Mouse (Mus musculus): Measurements from ENCODE around the gene Cybc1. TPM values are rescaled to one million over a fixed set of nuclear protein-coding genes. Genes with fewer than 3 reads are reported as not detected.

Gene Cybc1
- polyA plus RNA-seq, 1 experiment = 23.8 TPM

- TF ChIP-seq CEBPB (IDR thresholded peaks at IDR 0.05; ENCODE audit: low read depth) = no peak
- no peak for TF ChIP-seq CTCF (IDR thresholded peaks at IDR 0.05; ENCODE audit: control insufficient read depth, insufficient read depth, insufficient read length)
- TF ChIP-seq MYOG (IDR thresholded peaks at IDR 0.05; ENCODE audit: control insufficient read depth, extremely low read depth, insufficient read length) = no peak
- TF ChIP-seq MAX (IDR thresholded peaks at IDR 0.05) = no peak
- no peak for TF ChIP-seq FOSL1 (IDR thresholded peaks at IDR 0.05; ENCODE audit: insufficient read depth, low read length, poor library complexity, severe bottlenecking)
- TF ChIP-seq USF1 (IDR thresholded peaks at IDR 0.05; ENCODE audit: low read depth) = no peak
- no peak for TF ChIP-seq MYOD1 (IDR thresholded peaks at IDR 0.05; ENCODE audit: control insufficient read depth, insufficient read length, low read depth)
- Histone ChIP-seq H3K79me3 (ENCODE audit: low read depth) (no peaks in the 10 kb centered on the region), H3K4me3 (ENCODE audit: insufficient read depth, poor library complexity, severe bottlenecking) (no peak overlapping the region), H3K36me3 (ENCODE audit: control insufficient read depth, insufficient read depth) (no peaks in the 10 kb centered on the region), H3K27me3 (ENCODE audit: control insufficient read depth, insufficient read depth, insufficient read length) (peaks cover 3% of the 10 kb centered on the region), H3K79me2 (ENCODE audit: control insufficient read depth, insufficient read depth) (no peaks in the 10 kb centered on the region), H3ac (ENCODE audit: control insufficient read depth, insufficient read length, low read depth) (no peak overlapping the region)
Measured at GRCm38 (mm10) chr11:121173203-121173602, 55.9 kb downstream of the Cybc1 start.

Other genes starting within 250 kb of the Cybc1 start
- gene Csnk1d, start 238.0 kb downstream of the Cybc1 start, polyA plus RNA-seq (2012; fragmentation: generic; extraction: Trizol) = 79.2 TPM
- not detected for gene Cd7, start 189.9 kb downstream of the Cybc1 start, polyA plus RNA-seq (2012; fragmentation: generic; extraction: Trizol)
- not detected for gene Sectm1b, start 165.8 kb downstream of the Cybc1 start, polyA plus RNA-seq (2012; fragmentation: generic; extraction: Trizol)
- gene Sectm1a, start 148.1 kb downstream of the Cybc1 start, polyA plus RNA-seq (2012; fragmentation: generic; extraction: Trizol) = not detected
- gene Tex19.2, start 110.6 kb downstream of the Cybc1 start, polyA plus RNA-seq (2012; fragmentation: generic; extraction: Trizol) = 0.04 TPM
- 0.02 TPM for gene Tex19.1, start 83.2 kb downstream of the Cybc1 start, polyA plus RNA-seq (2012; fragmentation: generic; extraction: Trizol)
- gene Uts2r, start 69.1 kb downstream of the Cybc1 start, polyA plus RNA-seq (2012; fragmentation: generic; extraction: Trizol) = not detected
- gene Hexdc, start 24.9 kb downstream of the Cybc1 start, polyA plus RNA-seq (2012; fragmentation: generic; extraction: Trizol) = 5.4 TPM
- 10.8 TPM for gene Ogfod3, start 24.6 kb downstream of the Cybc1 start, polyA plus RNA-seq (2012; fragmentation: generic; extraction: Trizol)
- gene Narf, start 7.9 kb upstream of the Cybc1 start, polyA plus RNA-seq (2012; fragmentation: generic; extraction: Trizol) = 4.0 TPM
- gene Foxk2, start 30.7 kb upstream of the Cybc1 start, polyA plus RNA-seq (2012; fragmentation: generic; extraction: Trizol) = 43.1 TPM
- gene Wdr45b, start 125.1 kb upstream of the Cybc1 start, polyA plus RNA-seq (2012; fragmentation: generic; extraction: Trizol) = 60.9 TPM
- 0.41 TPM for gene Rab40b, start 158.9 kb upstream of the Cybc1 start, polyA plus RNA-seq (2012; fragmentation: generic; extraction: Trizol)
- gene Fn3krp, start 192.1 kb upstream of the Cybc1 start, polyA plus RNA-seq (2012; fragmentation: generic; extraction: Trizol) = 5.3 TPM
- gene Fn3k, start 205.6 kb upstream of the Cybc1 start, polyA plus RNA-seq (2012; fragmentation: generic; extraction: Trizol) = 0.04 TPM
- 69.2 TPM for gene Tbcd, start 222.6 kb upstream of the Cybc1 start, polyA plus RNA-seq (2012; fragmentation: generic; extraction: Trizol)

All from C2C12 (cell line).